Mouse (Mus musculus) cerebellum, adult 2 months (tissue): Measurements from ENCODE around the gene Emc8.

ENCODE experiments used
- CTCF ChIP-seq: fragments of 200-500 bp; IDR thresholded peaks from 2 replicates; pipeline ENCODE4 v1.5.1; 2011; ENCODE audit warnings: low read depth, mild to moderate bottlenecking, control low read depth, low read length, moderate library complexity, borderline replicate concordance; ENCODE audit not compliant: insufficient read depth
- POLR2A ChIP-seq: fragments of 200-500 bp; IDR thresholded peaks from 2 replicates; pipeline ENCODE4 v1.6.1; 2011; ENCODE audit warnings: low read length, control low read depth, borderline replicate concordance; ENCODE audit not compliant: insufficient read depth

DNA sequence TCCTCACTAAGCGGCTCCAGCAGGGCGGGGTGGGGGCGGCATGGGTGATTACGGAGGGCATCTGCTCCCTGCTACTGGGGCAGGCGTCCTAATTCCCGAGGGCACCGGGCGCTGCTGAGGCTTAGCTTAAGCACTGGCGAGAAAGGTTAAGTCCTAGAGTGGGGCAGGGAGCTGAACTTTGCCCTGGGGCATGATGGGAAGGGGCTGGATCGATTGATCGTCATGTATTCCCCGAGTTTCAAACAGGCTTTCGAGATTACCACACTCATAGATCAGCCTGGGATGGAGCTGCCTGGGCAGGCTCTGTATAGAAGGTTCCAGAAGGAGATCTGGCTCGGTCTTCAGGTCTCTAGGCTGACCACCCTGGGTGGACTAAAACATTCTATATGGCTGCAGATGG, 46.2 kb downstream of the Emc8 start:
- no peak for TF ChIP-seq POLR2A
- TF ChIP-seq CTCF = no peak
